8 mouse cellular contexts compared by ENCODE assay signal in genomic region chr17:46484021-46484431, GRCm38 (mm10). TPM values are rescaled to one million over a fixed set of nuclear protein-coding genes. Genes with fewer than 3 reads are reported as not detected.
A peak's percentile ranks its signal among the peaks of the same experiment; 100 is the strongest.
DNase-seq lines count a peak whose midpoint lies in the region; ATAC-seq lines count a peak whose summit lies in the region.

No protein-coding gene starts in this region.

- H3K4me1 ChIP-seq in intestine, embryonic 14.5 days (replicated peaks; ENCODE audit: control insufficient read depth, insufficient read depth, low read length) = peaks cover 2% of the 10 kb centered on the region; the same call in 1 of the 2 replicates
- H3K4me1 ChIP-seq in liver, embryonic 13.5 days (replicated peaks) = peaks cover 11% of the 10 kb centered on the region
- H3K4me1 ChIP-seq in neural tube, embryonic 15.5 days = peaks cover 51% of the 10 kb centered on the region

- peaks cover 63% of the 10 kb centered on the region for H3K27me3 ChIP-seq in intestine, embryonic 14.5 days (replicated peaks; ENCODE audit: control insufficient read depth, insufficient read depth, low read length)
- H3K27me3 ChIP-seq in liver, embryonic 13.5 days = peaks cover 87% of the 10 kb centered on the region
- peaks cover 6% of the 10 kb centered on the region; the same call in 1 of the 2 replicates for H3K27me3 ChIP-seq in neural tube, embryonic 15.5 days (replicated peaks)

- H3K9ac ChIP-seq in intestine, embryonic 14.5 days (ENCODE audit: low read length) = no peak overlapping the region; the same call in 1 of the 2 replicates
- H3K9ac ChIP-seq in liver, embryonic 13.5 days = no peak overlapping the region
- peak overlapping the region; percentile 45 for H3K9ac ChIP-seq in neural tube, embryonic 15.5 days (replicated peaks)

- peak overlapping the region; percentile 49 for H3K4me2 ChIP-seq in intestine, embryonic 14.5 days (ENCODE audit: low read length)
- peak overlapping the region; percentile 56 for H3K4me2 ChIP-seq in liver, embryonic 13.5 days
- peak overlapping the region; percentile 79 for H3K4me2 ChIP-seq in neural tube, embryonic 15.5 days

- H3K9me3 ChIP-seq in intestine, embryonic 14.5 days (ENCODE audit: control insufficient read depth, low read length) = no peaks in the 10 kb centered on the region
- no peaks in the 10 kb centered on the region for H3K9me3 ChIP-seq in liver, embryonic 13.5 days (replicated peaks)
- H3K9me3 ChIP-seq in neural tube, embryonic 15.5 days (replicated peaks) = no peaks in the 10 kb centered on the region

- peak; percentile 35 to 55 for DNase-seq in adrenal gland, adult (ENCODE audit: inconsistent age in 2 of 2, low spot score in 1 of 2)
- DNase-seq in adrenal gland, adult 8-10 months = no peak
- peak; percentile 56 for DNase-seq in embryo, embryonic 10.5 days (ENCODE audit: low spot score)
- DNase-seq in intestine, embryonic 14.5 days (ENCODE audit: low spot score) = no peak
- DNase-seq in liver, embryonic 13.5 days = no peak
- DNase-seq in c-Kit-positive CD71-positive TER-119-positive erythroid progenitor cells, embryonic 14.5 days (ENCODE audit: low spot score) = no peak

- peak overlapping the region; percentile 28 for H3K4me3 ChIP-seq in intestine, embryonic 14.5 days (ENCODE audit: low read depth, low read length)
- peak overlapping the region; percentile 32 for H3K4me3 ChIP-seq in liver, embryonic 13.5 days (replicated peaks)
- H3K4me3 ChIP-seq in neural tube, embryonic 15.5 days (replicated peaks) = peak overlapping the region; percentile 36

- ATAC-seq in CD4-positive, CD25-positive, alpha-beta regulatory T cell, adult 4 months = peak; percentile 24
- ATAC-seq in intestine, embryonic 14.5 days (replicated peaks; ENCODE audit: low FRiP score, low TSS enrichment, low read depth) = no peak
- ATAC-seq in liver, embryonic 13.5 days (ENCODE audit: low read depth) = 0 out of 2 replicates have a peak, but pooled peaks have one; percentile 29
- no peak for ATAC-seq in neural tube, embryonic 15.5 days (ENCODE audit: low FRiP score)

- H3K36me3 ChIP-seq in intestine, embryonic 14.5 days (ENCODE audit: control insufficient read depth, insufficient read depth, low read length) = no peaks in the 10 kb centered on the region
- H3K36me3 ChIP-seq in liver, embryonic 13.5 days = no peaks in the 10 kb centered on the region
- H3K36me3 ChIP-seq in neural tube, embryonic 15.5 days = peaks cover 15% of the 10 kb centered on the region

- H3K27ac ChIP-seq in intestine, embryonic 14.5 days (ENCODE audit: low read depth) = no peak overlapping the region
- no peak overlapping the region for H3K27ac ChIP-seq in liver, embryonic 13.5 days
- H3K27ac ChIP-seq in neural tube, embryonic 15.5 days (replicated peaks) = peak overlapping the region; percentile 37; the same call in 1 of the 2 replicates

- WGBS in intestine, embryonic 14.5 days = 5% methylated on average over 13 of the region's 13 CpGs
- 3% methylated on average over 13 of the region's 13 CpGs for WGBS in liver, embryonic 13.5 days (ENCODE audit: insufficient replicate concordance)
- WGBS in neural tube, embryonic 15.5 days = 1% methylated on average over 13 of the region's 13 CpGs

RNA-seq across cellular contexts. Expression of gene Ttbk1, which starts 3.4 kb away (rescaled TPM):
- total RNA-seq in adrenal gland, adult 8-10 months (2022) = 1 to 10 TPM in 3 of 4 experiments, under 1 TPM in 1; 0.98 to 1.4 (median 1.2) TPM
- under 1 TPM; 0.24 to 0.55 TPM for polyA plus RNA-seq in CD4-positive, CD25-positive, alpha-beta regulatory T cell, adult 4 months (2017; shearing (Covaris generic))
- 0.32 and 0.39 TPM in 2 replicates for polyA plus RNA-seq in intestine, embryonic 14.5 days (2014; fragmentation: Nextera tagmentation; extraction: Ambion mirVana)
- polyA plus RNA-seq in liver, embryonic 13.5 days (2015; fragmentation: Nextera tagmentation; extraction: Ambion mirVana) = 0.02 TPM in 2 replicates
- 5.5 and 7.8 TPM in 2 replicates for polyA plus RNA-seq in neural tube, embryonic 15.5 days (2015; fragmentation: Nextera tagmentation; extraction: Ambion mirVana)

RNA-seq across cellular contexts. Expression of gene Dnph1, which starts 12.5 kb away (rescaled TPM):
- 1 to 10 TPM; 4.5 to 6.9 (median 6.4) TPM for total RNA-seq in adrenal gland, adult 8-10 months (2022)
- 1 to 10 TPM; 6.4 to 6.9 TPM for polyA plus RNA-seq in CD4-positive, CD25-positive, alpha-beta regulatory T cell, adult 4 months (2017; shearing (Covaris generic))
- 58.4 and 64.4 TPM in 2 replicates for polyA plus RNA-seq in intestine, embryonic 14.5 days (2014; fragmentation: Nextera tagmentation; extraction: Ambion mirVana)
- 34.6 and 35.1 TPM in 2 replicates for polyA plus RNA-seq in liver, embryonic 13.5 days (2015; fragmentation: Nextera tagmentation; extraction: Ambion mirVana)
- polyA plus RNA-seq in neural tube, embryonic 15.5 days (2015; fragmentation: Nextera tagmentation; extraction: Ambion mirVana) = 13.6 and 22.7 TPM in 2 replicates

RNA-seq across cellular contexts. Expression of gene Slc22a7, which starts 45.8 kb away (rescaled TPM):
- not detected for total RNA-seq in adrenal gland, adult 8-10 months (2022)
- not detected for polyA plus RNA-seq in CD4-positive, CD25-positive, alpha-beta regulatory T cell, adult 4 months (2017; shearing (Covaris generic))
- not detected in 2 replicates for polyA plus RNA-seq in intestine, embryonic 14.5 days (2014; fragmentation: Nextera tagmentation; extraction: Ambion mirVana)
- polyA plus RNA-seq in liver, embryonic 13.5 days (2015; fragmentation: Nextera tagmentation; extraction: Ambion mirVana) = not detected in 2 replicates
- 1.3 TPM in 1 of 2 replicates, not detected in the other for polyA plus RNA-seq in neural tube, embryonic 15.5 days (2015; fragmentation: Nextera tagmentation; extraction: Ambion mirVana)

RNA-seq across cellular contexts. Expression of gene Crip3, which starts 55.3 kb away (rescaled TPM):
- total RNA-seq in adrenal gland, adult 8-10 months (2022) = 1 to 10 TPM in 3 of 4 experiments, under 1 TPM in 1; 0.58 to 3.1 (median 2.2) TPM
- not detected for polyA plus RNA-seq in CD4-positive, CD25-positive, alpha-beta regulatory T cell, adult 4 months (2017; shearing (Covaris generic))
- 0.57 and 0.67 TPM in 2 replicates for polyA plus RNA-seq in intestine, embryonic 14.5 days (2014; fragmentation: Nextera tagmentation; extraction: Ambion mirVana)
- polyA plus RNA-seq in liver, embryonic 13.5 days (2015; fragmentation: Nextera tagmentation; extraction: Ambion mirVana) = not detected in 2 replicates
- 2.7 and 43.4 TPM in 2 replicates for polyA plus RNA-seq in neural tube, embryonic 15.5 days (2015; fragmentation: Nextera tagmentation; extraction: Ambion mirVana)

Comparison
In these comparisons a context has a peak if more than half of its experiments do, and no peak if none do; other contexts are left out.
1. DNase-seq: peak in adrenal gland, adult (2 of 2) and embryo, embryonic 10.5 days (single experiment); none in adrenal gland, adult 8-10 months (single experiment), intestine, embryonic 14.5 days (single experiment), liver, embryonic 13.5 days (single experiment) and c-Kit-positive CD71-positive TER-119-positive erythroid progenitor cells, embryonic 14.5 days (single experiment).
2. ATAC-seq: peak in CD4-positive, CD25-positive, alpha-beta regulatory T cell, adult 4 months (single experiment) and liver, embryonic 13.5 days (single experiment); none in intestine, embryonic 14.5 days (single experiment) and neural tube, embryonic 15.5 days (single experiment).
3. Peak in every context shown above with its lines, with median percentiles within 50 percentile points of each other: H3K4me2 ChIP-seq and H3K4me3 ChIP-seq.